Mouse (Mus musculus): ENCODE results near the gene Olfr437. TPM values are rescaled to one million over a fixed set of nuclear protein-coding genes. Genes with fewer than 3 reads are reported as not detected.
"Not testable (repeated sequence)": the region's sequence is repeated elsewhere in the genome, so short reads cannot be mapped to it uniquely, and the experiment has no call there.

Gene Olfr437
- polyA plus RNA-seq, 1 experiment = not detected

DNA sequence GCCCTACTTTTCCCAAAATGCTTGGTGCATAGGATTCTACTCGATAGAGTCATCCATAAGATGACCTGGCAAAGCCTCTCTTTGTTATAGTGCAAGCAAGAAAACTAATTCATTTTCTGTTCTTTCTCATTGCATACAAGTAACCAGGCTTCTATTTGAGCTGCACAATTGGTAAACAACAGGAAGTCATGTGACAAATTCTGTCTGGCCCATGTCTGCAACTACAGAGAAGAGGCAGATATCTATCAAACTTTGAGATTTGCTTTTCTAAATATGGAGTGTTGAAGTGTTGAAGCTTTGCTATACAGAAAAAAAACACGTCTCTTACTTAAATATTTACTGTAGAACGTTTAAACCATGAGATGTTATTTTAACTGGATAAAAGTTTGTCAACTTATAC lies 35.0 kb downstream of the Olfr437 start:
- 83% methylated on average over 3 of the region's 3 CpGs for WGBS
- no peak overlapping the region for H3K27ac ChIP-seq (ENCODE audit: insufficient read depth, low read depth, low read length)
- no peak overlapping the region for H3K4me3 ChIP-seq (ENCODE audit: insufficient read depth, low read depth, low read length)
- no peaks in the 10 kb centered on the region for H3K4me1 ChIP-seq (ENCODE audit: control insufficient read depth, insufficient read depth, low read length)
- TF ChIP-seq CTCF (IDR thresholded peaks at IDR 0.05; ENCODE audit: insufficient read depth, low read depth, low read length) (no peak), POLR2A (IDR thresholded peaks at IDR 0.05; ENCODE audit: insufficient read depth, low read depth, low read length) (no peak)

DNA sequence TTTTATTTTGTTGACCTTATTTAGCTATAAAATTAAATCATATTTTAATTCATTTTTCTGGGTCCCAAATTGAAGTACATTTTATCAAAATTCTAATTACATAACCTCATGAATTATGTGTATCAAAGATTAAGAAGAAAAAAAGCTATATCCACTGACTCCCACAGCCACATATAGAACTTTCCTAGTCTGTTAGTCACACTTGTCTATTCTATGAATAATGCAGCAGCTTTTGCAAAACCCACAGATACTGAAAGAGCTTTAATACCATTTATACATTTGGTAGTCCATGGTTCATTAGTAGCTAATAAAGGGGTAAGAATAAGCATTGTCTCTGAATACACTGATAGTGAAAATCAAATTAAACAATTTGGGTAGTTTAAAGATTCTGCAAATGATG lies 39.7 kb downstream of the Olfr437 start:
- no peaks in the 10 kb centered on the region for H3K4me1 ChIP-seq (ENCODE audit: control insufficient read depth, insufficient read depth, low read length)
- H3K27ac ChIP-seq (ENCODE audit: insufficient read depth, low read depth, low read length) = no peak overlapping the region
- TF ChIP-seq POLR2A (IDR thresholded peaks at IDR 0.05; ENCODE audit: insufficient read depth, low read depth, low read length) (no peak), CTCF (IDR thresholded peaks at IDR 0.05; ENCODE audit: insufficient read depth, low read depth, low read length) (no peak)
- no peak overlapping the region for H3K4me3 ChIP-seq (ENCODE audit: insufficient read depth, low read depth, low read length)

DNA sequence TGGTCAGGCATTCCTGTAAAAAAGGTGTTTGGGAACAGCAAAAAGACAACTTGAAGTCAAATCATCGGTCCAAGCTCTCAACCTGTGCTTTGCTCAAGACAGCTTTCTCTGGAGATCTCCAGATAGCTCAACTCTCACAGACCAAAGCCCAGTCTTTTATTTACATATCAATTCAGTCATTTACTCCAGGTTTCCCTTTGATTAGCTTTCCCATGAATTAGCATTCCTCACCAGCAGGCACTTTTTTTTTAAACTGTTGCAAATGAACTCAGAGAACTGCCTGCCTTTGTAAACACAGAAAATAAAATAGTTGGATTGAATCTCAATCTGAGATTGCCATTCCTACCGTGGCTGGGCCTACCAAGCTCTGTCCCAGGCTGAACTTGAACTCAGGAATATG lies 42.3 kb downstream of the Olfr437 start:
- Histone ChIP-seq H3K27ac (ENCODE audit: insufficient read depth, low read depth, low read length) (no peak overlapping the region), H3K4me3 (ENCODE audit: insufficient read depth, low read depth, low read length) (no peak overlapping the region), H3K4me1 (ENCODE audit: control insufficient read depth, insufficient read depth, low read length) (no peaks in the 10 kb centered on the region)
- WGBS = 30% methylated on average over 2 of the region's 2 CpGs
- TF ChIP-seq POLR2A (IDR thresholded peaks at IDR 0.05; ENCODE audit: insufficient read depth, low read depth, low read length) (no peak), CTCF (IDR thresholded peaks at IDR 0.05; ENCODE audit: insufficient read depth, low read depth, low read length) (no peak)

DNA sequence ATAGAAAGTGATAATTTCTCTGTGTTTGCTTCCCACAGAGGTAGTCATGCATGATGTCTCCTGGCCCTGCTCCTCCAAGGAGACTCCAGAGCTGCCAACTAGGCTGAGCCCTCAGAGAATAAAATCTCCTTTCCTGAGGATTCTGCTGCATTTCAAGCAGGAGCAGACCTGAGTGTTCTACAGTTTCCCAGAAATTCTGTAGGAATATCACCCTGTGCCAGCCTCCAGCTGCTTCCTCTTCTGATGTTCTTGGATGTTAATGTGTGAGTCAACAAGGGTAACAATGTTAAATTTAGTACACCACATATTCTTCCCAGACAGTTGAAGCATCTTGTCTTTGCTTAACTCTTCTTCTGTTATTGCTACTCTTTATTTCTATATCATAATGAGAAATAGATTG lies 49.8 kb downstream of the Olfr437 start, which contains the start of gene Olfr434:
Gene Olfr434 (plus strand): TSS at position 149 of the 400 bp plus-strand sequence.
- H3K27ac ChIP-seq (ENCODE audit: insufficient read depth, low read depth, low read length); H3K4me1 ChIP-seq (ENCODE audit: control insufficient read depth, insufficient read depth, low read length); H3K4me3 ChIP-seq (ENCODE audit: insufficient read depth, low read depth, low read length): not testable (repeated sequence)

Other genes with a start within 250 kb of the Olfr437 start
- gene Olfr446, start 241.9 kb upstream of the Olfr437 start, polyA plus RNA-seq (2012; ENCODE audit: insufficient read depth, insufficient read length, low replicate concordance, missing spikeins) = not detected in 2 replicates
- gene Olfr444, start 214.2 kb upstream of the Olfr437 start, polyA plus RNA-seq (2012; ENCODE audit: insufficient read depth, insufficient read length, low replicate concordance, missing spikeins) = not detected in 2 replicates
- not detected in 2 replicates for gene Olfr441, start 56.9 kb upstream of the Olfr437 start, polyA plus RNA-seq (2012; ENCODE audit: insufficient read depth, insufficient read length, low replicate concordance, missing spikeins)
- gene Olfr237-ps1, start 16.7 kb upstream of the Olfr437 start, polyA plus RNA-seq (2012; ENCODE audit: insufficient read depth, insufficient read length, low replicate concordance, missing spikeins) = not detected in 2 replicates
- gene Olfr13, start 8.9 kb downstream of the Olfr437 start, polyA plus RNA-seq (2012; ENCODE audit: insufficient read depth, insufficient read length, low replicate concordance, missing spikeins) = not detected in 2 replicates
- gene Olfr435, start 33.9 kb downstream of the Olfr437 start, polyA plus RNA-seq (2012; ENCODE audit: insufficient read depth, insufficient read length, low replicate concordance, missing spikeins) = not detected in 2 replicates
- gene Olfr434, start 49.7 kb downstream of the Olfr437 start, polyA plus RNA-seq (2012; ENCODE audit: insufficient read depth, insufficient read length, low replicate concordance, missing spikeins) = not detected in 2 replicates
- gene Olfr47, start 68.2 kb downstream of the Olfr437 start, polyA plus RNA-seq (2012; ENCODE audit: insufficient read depth, insufficient read length, low replicate concordance, missing spikeins) = not detected in 2 replicates
- gene Arhgef5, start 102.3 kb downstream of the Olfr437 start, polyA plus RNA-seq (2012; ENCODE audit: insufficient read depth, insufficient read length, low replicate concordance, missing spikeins) = not detected in 2 replicates
- not detected in 2 replicates for gene Nobox, start 146.3 kb downstream of the Olfr437 start, polyA plus RNA-seq (2012; ENCODE audit: insufficient read depth, insufficient read length, low replicate concordance, missing spikeins)